Mouse (Mus musculus): Measurements from ENCODE around the gene Plekha7.

Plekha7 gene

DNA sequence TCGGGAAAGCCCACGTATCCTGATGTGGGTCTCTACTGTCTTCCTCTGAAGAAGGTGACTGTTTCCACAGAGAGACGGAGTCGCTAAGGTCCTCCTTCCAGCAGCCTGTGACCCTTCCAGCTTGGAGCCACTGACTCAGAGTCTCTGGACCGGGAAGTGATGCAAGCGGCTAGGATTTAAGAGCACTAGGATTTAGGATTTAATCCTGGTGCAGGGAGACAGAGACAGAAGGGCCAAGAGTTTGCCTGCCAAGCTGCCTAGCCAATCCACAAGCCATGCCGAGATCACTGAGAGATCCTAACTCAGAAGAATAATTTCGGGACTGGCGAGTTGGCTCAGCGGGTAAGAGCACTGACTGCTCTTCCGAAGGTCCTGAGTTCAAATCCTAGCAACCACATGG is 59.6 kb downstream of the Plekha7 start:
- DNase-seq (ENCODE audit: low read depth), result no peak

- DNase-seq (ENCODE audit: low read depth), result no peak
These were observed 60.8 kb downstream of the Plekha7 start for GRCm38 (mm10) chr7:116247377-116247729.

DNA sequence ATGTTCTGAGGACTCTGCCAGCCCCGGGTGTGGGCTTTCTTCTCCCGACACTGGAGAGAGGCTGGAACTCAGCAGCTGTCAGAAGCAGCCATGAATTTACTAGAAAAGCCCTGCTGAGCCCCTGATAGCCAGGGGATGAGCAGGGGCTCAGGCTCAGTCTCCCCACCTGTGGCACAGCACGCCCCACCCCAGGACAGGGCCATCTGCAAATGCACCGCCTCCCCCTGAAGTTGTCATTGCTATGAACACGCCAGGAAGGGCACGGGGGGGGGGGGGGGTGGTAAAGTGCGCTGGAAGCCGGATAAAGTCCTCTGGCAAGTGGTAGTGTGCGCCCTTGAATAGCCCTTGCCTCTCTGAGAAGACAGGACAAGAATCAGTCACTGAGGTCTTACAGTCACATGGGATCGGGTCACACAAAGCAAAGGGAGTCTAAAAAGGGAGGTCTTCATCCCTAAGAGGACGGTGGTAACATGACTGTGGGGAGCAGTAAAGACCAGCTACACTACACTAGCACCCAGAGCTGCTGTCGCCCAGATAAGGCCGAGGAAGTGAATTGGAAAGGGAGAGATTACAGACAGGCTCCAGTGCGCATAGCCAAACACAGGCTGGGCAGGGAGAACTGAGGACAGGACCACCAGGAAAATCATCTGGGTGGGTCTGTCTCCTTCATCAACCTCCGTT is 61.3 kb downstream of the Plekha7 start:
- no peak for DNase-seq (ENCODE audit: low read depth)

GRCm38 (mm10) chr7:116245815-116246695 is 62.1 kb downstream of the Plekha7 start:
- no peak for DNase-seq (ENCODE audit: low read depth)

DNA sequence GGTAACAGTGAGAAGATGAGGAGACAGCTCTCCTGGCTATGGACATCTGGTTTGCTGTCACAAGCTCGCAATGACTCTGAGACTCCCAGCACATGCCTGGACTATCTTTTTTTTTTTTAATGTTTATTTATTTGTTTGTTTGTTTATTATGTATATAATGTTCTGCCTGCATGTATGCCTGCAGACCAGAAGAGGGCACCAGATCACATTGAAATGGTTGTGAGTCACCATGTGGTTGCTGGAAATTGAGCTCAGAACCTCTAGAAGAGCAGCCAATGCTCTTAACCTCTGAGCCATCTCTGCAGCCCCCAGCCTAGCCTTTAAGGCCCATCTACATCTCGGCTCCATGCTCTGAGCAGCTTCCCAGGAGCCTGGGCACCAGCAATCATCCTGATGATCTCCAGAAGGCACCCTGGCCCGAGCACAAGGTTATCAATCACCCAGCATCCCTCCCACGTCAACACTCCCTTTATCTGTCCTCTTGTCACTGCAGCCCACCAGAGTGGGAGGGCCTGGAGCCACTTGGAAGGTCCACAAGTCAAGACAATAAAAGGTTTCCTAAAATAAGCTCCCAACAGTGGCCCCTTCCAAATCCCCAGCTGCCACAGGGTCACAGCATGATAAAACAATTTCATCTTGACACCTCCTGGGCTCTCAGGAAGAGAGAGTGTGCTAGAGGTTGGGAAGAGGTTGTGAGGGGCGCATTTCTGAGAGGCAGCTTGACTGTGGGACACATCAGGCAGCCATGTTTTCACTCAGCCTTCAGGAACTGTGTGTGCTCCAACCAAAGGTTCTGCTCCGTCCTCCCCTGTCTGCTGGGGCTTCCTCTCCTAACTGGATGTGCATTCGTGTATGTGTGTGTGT is 63.6 kb downstream of the Plekha7 start:
- DNase-seq (ENCODE audit: low read depth), result no peak

DNA sequence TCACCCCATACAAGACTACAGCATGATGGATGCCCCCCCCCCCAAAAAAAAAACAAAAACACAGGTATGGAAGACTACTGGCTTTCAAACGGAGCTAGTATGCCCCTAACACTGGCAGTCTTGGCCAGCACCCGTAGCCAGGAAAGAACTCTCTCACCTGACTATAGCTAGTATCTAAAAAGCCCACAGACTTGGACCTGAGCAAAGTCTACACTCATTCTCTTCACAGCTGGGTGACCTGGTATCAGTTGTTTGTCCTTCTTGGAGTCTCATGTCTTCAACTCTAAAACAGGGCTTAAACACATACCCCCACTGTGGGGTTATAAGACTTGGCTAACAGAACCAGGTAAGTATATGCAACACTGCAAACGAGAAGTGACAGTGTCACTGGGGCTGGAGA is 65.4 kb downstream of the Plekha7 start:
- no peak for DNase-seq (ENCODE audit: low read depth)

GRCm38 (mm10) chr7:116241601-116242000 is 66.6 kb downstream of the Plekha7 start:
- no peak for DNase-seq (ENCODE audit: low read depth)

DNA sequence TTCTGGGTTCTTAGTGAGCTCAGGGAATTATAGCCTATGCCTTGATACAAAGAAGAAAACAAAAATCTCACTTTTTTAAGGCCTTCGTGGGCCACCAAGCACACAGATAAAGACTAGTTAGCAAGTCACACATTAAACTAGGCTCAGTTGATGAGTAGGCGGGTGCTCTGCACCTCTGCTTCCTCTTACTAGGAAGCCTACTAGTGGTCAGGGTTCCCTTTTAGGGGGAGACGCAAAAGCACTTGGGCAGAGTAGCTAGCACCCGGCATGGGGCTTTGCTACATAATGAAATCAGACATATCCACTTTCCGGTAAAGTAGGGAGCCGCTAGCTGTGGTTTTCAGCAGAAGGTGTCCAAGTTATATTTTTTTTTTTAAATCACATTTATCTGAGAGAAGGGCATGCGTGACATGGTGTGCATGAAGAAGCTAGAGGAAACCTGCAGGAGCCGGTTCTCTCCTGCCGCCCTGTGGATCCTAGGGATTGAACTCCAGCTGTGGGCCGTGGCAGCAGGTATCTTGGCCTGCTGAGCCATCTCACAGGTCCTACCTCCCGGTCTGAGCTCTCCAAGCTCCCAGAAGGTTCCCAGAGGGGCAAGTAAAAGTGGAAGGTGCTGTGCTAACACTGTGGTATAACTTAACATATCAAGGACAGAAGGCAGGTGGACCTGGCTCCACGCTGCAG is 67.2 kb downstream of the Plekha7 start:
- DNase-seq (ENCODE audit: low read depth), result no peak

DNA sequence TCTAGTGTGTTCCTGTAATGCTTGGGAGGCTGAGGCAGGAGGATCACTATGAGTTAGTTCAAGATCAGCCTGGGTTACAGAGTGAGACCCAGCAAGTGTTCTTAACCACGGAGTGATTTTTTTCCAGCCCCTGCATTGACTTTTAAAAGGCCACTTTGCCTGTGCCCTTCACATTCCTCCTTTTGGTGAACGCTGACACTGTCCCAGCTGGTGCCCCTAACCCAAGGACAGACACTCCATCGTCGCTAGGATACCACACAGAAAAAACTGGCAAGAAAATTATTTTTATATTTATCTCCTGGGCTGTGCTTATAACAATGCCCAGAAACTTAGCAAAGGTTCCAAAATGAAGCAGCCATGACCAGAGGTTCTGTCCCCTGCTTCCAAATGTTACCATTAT is 67.8 kb downstream of the Plekha7 start:
- no peak for DNase-seq (ENCODE audit: low read depth)

GRCm38 (mm10) chr7:116238320-116238719 is 69.9 kb downstream of the Plekha7 start:
- DNase-seq (ENCODE audit: low read depth), result no peak

GRCm38 (mm10) chr7:116237157-116237981 is 70.8 kb downstream of the Plekha7 start:
- DNase-seq (ENCODE audit: low read depth), result no peak

DNA sequence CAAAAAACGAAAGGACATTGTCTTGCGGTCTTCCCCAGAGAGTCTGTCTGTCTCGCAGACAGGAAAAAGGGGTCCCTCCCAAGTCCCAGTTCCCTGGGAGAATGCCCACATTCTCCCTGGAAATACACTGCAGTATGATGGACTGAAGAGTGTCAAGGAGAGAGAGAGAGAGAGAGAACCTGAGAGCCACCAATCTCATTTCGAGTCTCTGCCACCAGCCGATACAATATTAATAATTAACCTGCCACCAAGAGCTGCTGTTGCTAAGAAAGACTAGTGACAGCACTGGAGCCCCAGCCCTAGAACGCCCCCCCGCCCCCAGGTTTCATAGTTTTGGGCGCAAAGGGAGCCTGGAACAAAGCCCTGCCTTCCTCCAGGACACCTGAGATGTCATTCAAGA is 71.6 kb downstream of the Plekha7 start:
- no peak for DNase-seq (ENCODE audit: low read depth)

DNA sequence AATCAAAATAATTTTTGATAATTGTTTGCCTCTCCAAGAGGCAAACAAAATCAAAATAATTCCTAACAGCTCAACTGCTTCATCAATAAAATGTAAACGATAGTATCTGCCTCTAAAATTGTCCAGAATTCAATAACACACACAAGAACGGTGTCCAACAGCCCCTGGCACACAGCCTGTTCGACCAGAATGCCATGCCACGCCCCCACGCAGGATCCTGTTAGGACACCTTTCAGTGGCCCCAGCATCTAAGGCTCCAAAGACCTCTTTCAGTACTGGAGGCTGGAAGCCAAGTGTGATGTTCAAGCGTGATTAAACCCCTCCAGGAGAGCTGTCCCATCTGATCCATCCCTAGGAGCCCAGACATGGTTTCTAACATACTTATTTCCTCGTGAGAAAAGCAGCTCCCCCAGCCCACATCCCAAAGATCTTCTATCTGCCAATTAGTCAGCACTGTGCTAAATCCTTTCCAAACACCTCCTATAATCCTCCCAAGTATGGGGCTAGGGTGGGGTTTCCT is 73.8 kb downstream of the Plekha7 start:
- DNase-seq (ENCODE audit: low read depth), result no peak

DNA sequence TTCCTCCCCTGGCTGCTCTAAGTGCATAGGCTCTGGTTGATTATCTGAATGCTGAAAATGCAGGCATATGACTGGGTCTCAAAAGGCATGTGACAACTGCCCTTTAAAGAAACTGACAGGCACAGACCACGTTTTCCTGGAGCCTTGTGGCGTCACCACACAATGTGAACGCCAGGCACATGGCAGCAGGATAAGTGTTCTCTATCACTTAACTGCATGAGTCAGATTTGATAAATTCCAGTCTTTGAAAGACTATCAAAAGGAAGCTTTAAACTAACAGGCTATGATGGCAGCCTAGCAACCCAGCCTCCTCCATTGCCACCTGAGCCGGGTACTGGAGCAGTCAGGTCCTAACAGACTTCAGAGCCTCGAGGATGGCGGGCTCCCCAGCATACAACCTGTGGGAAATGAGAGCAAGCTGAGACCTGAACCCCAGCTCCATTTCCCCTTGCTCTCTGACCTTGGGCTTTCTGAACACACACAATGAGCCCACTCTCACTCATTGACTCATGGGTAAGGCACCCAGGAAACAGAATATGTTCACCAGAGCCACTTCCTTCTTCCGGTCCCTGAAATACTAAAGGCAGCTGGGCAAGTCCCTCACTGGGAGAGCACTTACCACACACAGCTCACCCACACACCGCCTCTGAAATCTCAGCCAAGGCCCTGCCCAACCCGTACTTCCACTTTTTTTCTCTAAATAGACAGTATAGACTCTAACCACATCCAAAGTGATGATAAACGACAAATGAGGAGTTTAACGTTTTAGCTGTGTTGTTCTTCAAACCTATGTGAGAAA is 77.2 kb downstream of the Plekha7 start:
- DNase-seq (ENCODE audit: low read depth), result no peak

DNA sequence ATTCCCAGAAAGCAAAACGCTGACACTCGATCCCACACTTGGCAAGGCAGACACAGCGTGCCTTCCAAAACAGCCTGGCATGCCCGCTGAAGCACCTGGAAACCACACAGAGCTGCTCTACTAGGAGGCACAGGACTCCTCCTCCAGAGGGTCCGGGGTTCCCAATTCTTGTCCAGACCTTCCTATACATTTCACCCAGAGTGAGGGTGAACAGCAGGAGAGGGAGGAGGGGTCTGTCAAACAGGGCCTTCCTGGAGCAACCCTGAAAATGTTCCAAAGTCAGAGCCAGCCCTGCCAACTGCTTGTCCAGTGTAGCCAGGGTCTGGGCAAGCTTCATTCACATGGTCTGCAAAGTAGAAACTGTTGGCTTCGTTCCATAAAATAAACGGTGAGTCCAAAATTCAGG is 81.3 kb downstream of the Plekha7 start:
- DNase-seq (ENCODE audit: low read depth), result no peak

- DNase-seq (ENCODE audit: low read depth), result no peak
These were observed 81.9 kb downstream of the Plekha7 start for GRCm38 (mm10) chr7:116226316-116226715.

DNA sequence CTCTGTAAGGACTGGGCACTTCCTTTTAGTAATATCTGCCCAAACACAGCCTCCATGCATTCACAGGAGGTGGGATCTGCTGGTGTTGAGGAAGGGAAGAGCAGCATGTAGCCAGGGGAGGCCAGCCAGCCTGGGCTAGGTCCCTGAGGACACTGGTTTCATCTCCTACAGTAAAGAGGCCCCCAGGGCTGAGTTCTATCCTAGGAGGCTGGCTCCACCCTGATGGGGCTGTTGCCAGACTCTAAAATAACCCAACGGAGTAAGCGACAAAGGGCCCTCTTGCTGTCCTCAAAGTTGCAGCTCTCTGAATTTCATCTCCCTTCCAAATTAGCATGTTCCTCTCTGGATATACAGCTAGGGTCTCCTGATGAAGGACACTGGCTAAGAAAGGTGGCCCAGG is 83.6 kb downstream of the Plekha7 start:
- DNase-seq (ENCODE audit: low read depth), result no peak

DNA sequence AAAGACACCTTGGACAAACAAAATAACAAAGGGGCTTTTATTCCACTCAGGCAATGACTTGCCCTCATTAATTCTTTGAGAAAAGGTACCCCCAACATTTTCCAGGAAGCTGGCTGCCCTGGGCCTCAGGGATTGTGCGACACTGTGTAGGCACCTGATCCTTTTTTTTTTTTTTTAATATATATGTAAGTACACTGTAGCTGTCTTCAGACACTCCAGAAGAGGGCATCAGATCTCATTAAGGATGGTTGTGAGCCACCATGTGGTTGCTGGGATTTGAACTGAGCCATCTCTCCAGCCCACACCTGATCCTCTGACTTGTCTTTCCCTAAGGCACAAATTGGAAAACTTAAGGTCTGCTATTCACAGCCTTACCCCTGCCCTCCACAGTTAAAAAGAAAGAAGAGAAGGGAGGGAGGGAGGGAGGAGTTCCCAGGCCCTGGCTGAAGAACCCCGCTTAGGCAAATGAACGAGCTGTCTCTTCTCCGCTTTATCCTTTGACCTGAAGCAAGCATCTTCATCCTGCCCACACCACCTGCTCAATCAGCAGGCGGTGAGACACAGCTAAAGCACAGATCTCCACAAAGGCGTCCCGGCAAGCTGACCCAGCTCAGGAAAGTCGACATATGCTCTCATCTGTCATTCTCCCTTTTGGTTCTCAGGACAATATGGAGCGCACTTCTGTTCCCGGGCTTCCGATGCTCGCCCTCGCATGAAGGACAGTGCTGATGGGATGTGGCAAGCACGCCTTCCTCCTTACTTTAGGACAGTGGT is 85.0 kb downstream of the Plekha7 start:
- no peak for DNase-seq (ENCODE audit: low read depth)

DNA sequence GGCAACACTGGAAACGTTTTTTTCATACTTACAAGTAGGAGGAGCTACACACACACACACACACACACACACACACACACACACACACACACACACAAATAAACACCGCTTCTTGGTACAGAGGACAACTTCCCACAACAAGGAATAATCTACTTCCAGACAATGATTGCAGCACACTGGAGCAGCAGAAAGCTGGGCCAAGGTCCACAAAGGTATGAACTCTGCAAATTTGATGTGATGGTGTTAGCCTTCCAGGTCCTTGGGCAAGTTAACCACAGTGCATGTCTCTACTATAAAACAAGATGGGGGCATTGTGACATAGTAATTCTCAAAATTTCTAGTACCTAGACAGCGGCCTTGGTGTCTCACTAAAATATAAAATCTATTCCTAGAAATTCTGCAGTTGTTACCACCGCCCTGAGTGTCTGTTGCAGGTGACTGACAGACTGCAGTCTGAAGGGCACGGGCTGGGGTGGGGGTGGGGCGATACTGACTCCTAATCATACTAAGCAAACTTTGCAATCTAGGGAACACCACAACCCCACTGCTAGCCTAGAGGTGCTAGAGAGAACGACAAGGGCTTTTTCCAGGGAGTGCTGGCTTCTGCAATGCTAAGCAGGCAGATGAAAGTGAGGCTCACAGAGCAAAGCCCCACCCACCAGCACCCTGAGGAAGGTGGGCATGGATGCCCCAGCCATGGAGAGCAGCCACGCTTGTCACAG is 85.7 kb downstream of the Plekha7 start:
- no peak for DNase-seq (ENCODE audit: low read depth)

All from c-Kit-positive CD71-negative TER-119-negative erythroid progenitor cells, embryonic 14.5 days (primary cell).